Mouse (Mus musculus) stomach, postnatal 0 days (tissue): ENCODE measurements at regions not wholly inside any gene's neighbourhood (a gene's known extent, or its start where the extent isn't known, plus 50 kb on each side); places are given as distances from the start of the nearest gene placed in this dataset.

Source experiments
- CTCF ChIP-seq: IDR thresholded peaks from 2 replicates; pipeline ENCODE4 v1.5.1; 2016; ENCODE audit warnings: antibody characterized with exemption, low read depth, mild to moderate bottlenecking, moderate library complexity
- EP300 ChIP-seq: optimal IDR thresholded peaks from 2 replicates; pipeline ENCODE3; 2016; ENCODE audit warnings: antibody characterized with exemption

DNA sequence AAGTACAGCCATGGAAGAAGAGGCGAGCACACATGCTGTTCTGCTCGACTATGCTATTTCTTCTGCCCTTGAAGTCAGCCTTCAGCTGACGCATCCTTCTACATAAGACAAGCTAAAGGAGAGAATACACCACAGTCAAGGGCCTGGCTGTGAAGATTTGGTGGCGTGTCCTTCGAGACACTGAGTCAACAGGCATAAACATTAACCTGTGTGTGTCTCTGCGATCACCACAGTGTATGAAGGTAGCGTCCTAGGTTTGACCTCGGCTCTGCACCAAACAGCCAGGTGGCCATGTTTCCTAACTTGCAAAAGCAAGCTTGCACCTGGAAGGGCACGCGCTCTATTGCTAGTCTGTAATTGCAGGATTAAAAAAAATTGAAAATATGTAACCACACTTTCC is 152.8 kb upstream of the Tmc1 start:
- TF ChIP-seq CTCF: no peak
- TF ChIP-seq EP300: no peak
